Mouse (Mus musculus) NIH3T3 (cell line): ENCODE results near the gene Gm21746.
"Not testable (repeated sequence)": the region's sequence is repeated elsewhere in the genome, so short reads cannot be mapped to it uniquely, and the experiment has no call there.

ENCODE experiments used
- DNase-seq: peaks from one replicate; pipeline ENCODE4 v3.0.0-alpha.2; 2012; ENCODE audit warnings: low read depth

Gm21746 gene

DNA sequence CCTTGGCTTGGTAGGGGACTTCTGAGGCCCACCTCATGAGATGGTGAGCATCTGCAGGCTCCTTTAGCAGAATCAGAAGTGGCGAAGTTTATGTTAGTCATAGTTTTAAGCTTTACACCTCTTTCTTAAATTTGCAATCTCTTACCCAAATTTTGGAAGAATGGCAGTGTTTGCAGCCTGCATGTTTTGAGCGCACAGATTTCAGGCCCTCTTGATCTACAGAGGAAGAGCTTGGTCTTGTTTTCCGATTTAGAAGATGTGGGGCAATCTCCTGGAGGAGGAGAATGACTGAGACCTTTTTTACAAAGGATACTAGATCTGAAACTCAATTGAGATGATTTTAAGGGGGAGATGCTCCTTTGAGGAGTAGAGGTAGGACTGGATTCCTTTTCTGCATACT, at the start of gene Gm21746:
Gene Gm21746 (minus strand): TSS at position 101 of the 400 bp plus-strand sequence.
- not testable (repeated sequence) for DNase-seq

DNA sequence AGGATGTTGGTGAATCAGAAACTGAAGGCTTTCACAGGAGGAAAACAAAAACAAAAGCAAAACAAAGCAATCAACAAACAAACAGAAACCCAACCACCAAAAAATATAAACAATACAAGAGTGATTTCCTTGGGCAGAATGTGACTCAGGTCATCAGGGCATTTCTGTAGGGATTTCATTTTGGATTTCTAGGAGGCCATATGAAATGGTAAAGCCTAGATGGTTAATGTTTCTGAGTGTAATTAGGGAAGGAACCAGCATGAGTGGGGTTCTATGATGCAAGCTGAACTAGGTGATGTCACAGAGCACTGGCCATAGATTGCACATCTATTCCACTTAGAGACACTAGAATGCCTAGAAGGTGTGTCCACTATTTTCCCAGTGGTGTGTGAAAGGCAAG, 29.0 kb upstream of the Gm21746 start, which contains the start of gene Gm20873:
Gene Gm20873 (plus strand): TSS at position 301 of the 400 bp plus-strand sequence.
- DNase-seq = not testable (repeated sequence)
